Mouse (Mus musculus): Measurements from ENCODE around the gene Pstk.

GRCm38 (mm10) chr7:131356105-131356504, 14.8 kb upstream of the Pstk start:
- TF ChIP-seq CTCF (IDR thresholded peaks at IDR 0.05) (no peak), EP300 (IDR thresholded peaks at IDR 0.05) (no peak)
